Mouse (Mus musculus) Patski (cell line): ENCODE results near the gene Acvr1b. TPM values are rescaled to one million over a fixed set of nuclear protein-coding genes. Genes with fewer than 3 reads are reported as not detected.

Source experiments
- ATAC-seq: fragments of 100-300 bp; one replicate; pipeline ENCODE4 v1.8.0; 2021
- CTCF ChIA-PET: fragments of 350-600 bp; sonication (Branson Sonifier 250); formaldehyde crosslinking; loops from one replicate; lab custom pipeline; 2022; ENCODE audit warnings: inconsistent platforms; lab: Charles Lee
- POLR2A ChIA-PET: fragments of 350-600 bp; sonication (Branson Sonifier 250); formaldehyde crosslinking; loops from one replicate; lab custom pipeline; 2022; ENCODE audit warnings: antibody characterized with exemption, inconsistent platforms; lab: Charles Lee
- DNase-seq: peaks from one replicate; pipeline ENCODE4 v3.0.0-alpha.2; 2011; ENCODE audit warnings: low read depth, low spot score
- H3K27me3 ChIP-seq: fragments of 371-371 bp; one replicate; pipeline ENCODE4 v1.5.1; 2021
- CTCF ChIP-seq: fragments of 100-300 bp; IDR thresholded peaks from one replicate; pipeline ENCODE4 v1.5.1; 2021
- in situ Hi-C: fragments of 300-500 bp; cut with MboI; formaldehyde crosslinking; loops from 3 replicates; pipeline ENCODE4 v1.11.1; 2018; ENCODE audit warnings: low pct_unique_long_range_greater_than_20kb, mixed read lengths
- polyA plus RNA-seq: library from polyadenylated mRNA; unstranded; gene quantifications from one replicate; pipeline ENCODE4 v1.2.3, GENCODE M21; 2021

Gene Acvr1b
- 31.1 TPM for polyA plus RNA-seq

GRCm38 (mm10) chr15:101173421-101174211 lies at the start of gene Acvr1b:
Gene Acvr1b (plus strand): TSS chr15:101174067.
- CTCF ChIA-PET: interaction anchor here (0.9 to 1.6 kb wide), 4 partner anchors 22 to 26 kb away, joined by 3 to 4 read pairs (median 3); no protein-coding TSS in a partner anchor
- DNase-seq (no peak), ATAC-seq (peak; percentile 72)
- in situ Hi-C loops: no loop called here
- TF ChIP-seq CTCF: no peak
- H3K27me3 ChIP-seq: no peaks in the 10 kb centered on the region
- POLR2A ChIA-PET: no interaction called here

GRCm38 (mm10) chr15:101125561-101125960 lies 48.3 kb upstream of the Acvr1b start:
- ChIA-PET POLR2A (interaction anchor here (1.6 kb wide), 1 partner anchor 8 kb away, joined by 3 read pairs; no protein-coding TSS in a partner anchor), CTCF (interaction anchor here (1.0 kb wide), 1 partner anchor 16 kb away, joined by 3 read pairs; no protein-coding TSS in a partner anchor)
- no peak for ATAC-seq

GRCm38 (mm10) chr15:101126876-101127544 lies 46.9 kb upstream of the Acvr1b start:
- ATAC-seq (no peak), DNase-seq (no peak)
- in situ Hi-C loops: no loop called here
- no peak for TF ChIP-seq CTCF
- H3K27me3 ChIP-seq: peaks cover 7% of the 10 kb centered on the region
- CTCF ChIA-PET: interaction anchor here (0.9 to 1.0 kb wide), 2 partner anchors 9 to 10 kb away, joined by 3 read pairs; no protein-coding TSS in a partner anchor
- POLR2A ChIA-PET: no interaction called here

More at GRCm38 (mm10) chr15:101125561-101125960, 48.3 kb upstream of the Acvr1b start:
- no peak for TF ChIP-seq CTCF
- in situ Hi-C loops: no loop called here
- H3K27me3 ChIP-seq: peaks cover 7% of the 10 kb centered on the region
- no peak for DNase-seq

- ChIA-PET CTCF (no interaction called here), POLR2A (no interaction called here)
- TF ChIP-seq CTCF: no peak
- H3K27me3 ChIP-seq: peaks cover 7% of the 10 kb centered on the region
- DNase-seq: no peak
- in situ Hi-C loops: no loop called here
- peak; percentile 23 for ATAC-seq
Measured at GRCm38 (mm10) chr15:101128181-101129089, 45.4 kb upstream of the Acvr1b start, which contains the start of gene Acvrl1. Gene Acvrl1 (plus strand): TSS chr15:101128522.

GRCm38 (mm10) chr15:101129412-101129811 lies 44.5 kb upstream of the Acvr1b start:
- ChIA-PET CTCF (interaction anchor here (0.9 to 1.9 kb wide), 3 partner anchors 9 to 69 kb away, joined by 3 to 6 read pairs (median 5); no protein-coding TSS in a partner anchor), POLR2A (no interaction called here)
- in situ Hi-C loops: no loop called here
- peaks cover 7% of the 10 kb centered on the region for H3K27me3 ChIP-seq
- ATAC-seq (no peak), DNase-seq (no peak)
- TF ChIP-seq CTCF: no peak

- in situ Hi-C loops: no loop called here
- no peak for TF ChIP-seq CTCF
- POLR2A ChIA-PET: no interaction called here
- H3K27me3 ChIP-seq: peaks cover 7% of the 10 kb centered on the region
- CTCF ChIA-PET: no interaction called here
- no peak for ATAC-seq
- no peak for DNase-seq
Measured at GRCm38 (mm10) chr15:101131498-101131897, 42.4 kb upstream of the Acvr1b start.

- ATAC-seq: no peak
- ChIA-PET CTCF (no interaction called here), POLR2A (no interaction called here)
- no peak for DNase-seq
- peaks cover 7% of the 10 kb centered on the region for H3K27me3 ChIP-seq
- in situ Hi-C loops: no loop called here
- no peak for TF ChIP-seq CTCF
Measured at GRCm38 (mm10) chr15:101132041-101132440, 41.8 kb upstream of the Acvr1b start.

GRCm38 (mm10) chr15:101132761-101133160 lies 41.1 kb upstream of the Acvr1b start:
- POLR2A ChIA-PET: no interaction called here
- no peak for ATAC-seq
- in situ Hi-C loops: no loop called here
- peaks cover 7% of the 10 kb centered on the region for H3K27me3 ChIP-seq
- no peak for DNase-seq
- CTCF ChIA-PET: no interaction called here
- TF ChIP-seq CTCF: no peak

- DNase-seq (no peak), ATAC-seq (no peak)
- no peak for TF ChIP-seq CTCF
- CTCF ChIA-PET: interaction anchor here (1.4 kb wide), 1 partner anchor 14 kb away, joined by 4 read pairs; no protein-coding TSS in a partner anchor
- POLR2A ChIA-PET: interaction anchor here (1.0 kb wide), 1 partner anchor 8 kb away, joined by 3 read pairs; no protein-coding TSS in a partner anchor
- no peaks in the 10 kb centered on the region for H3K27me3 ChIP-seq
- in situ Hi-C loops: no loop called here
Measured at GRCm38 (mm10) chr15:101133993-101134704, 39.7 kb upstream of the Acvr1b start.
